Mouse (Mus musculus): ENCODE measurements around the gene Rad54l. TPM values are rescaled to one million over a fixed set of nuclear protein-coding genes. Genes with fewer than 3 reads are reported as not detected.

The Rad54l gene
- polyA plus RNA-seq, 1 experiment from 2014 or later = 47.0 TPM

GRCm38 (mm10) chr4:116157882-116158281 is 34.4 kb upstream of the Rad54l start:
- Histone ChIP-seq H3K4me1 (no peaks in the 10 kb centered on the region), H3K36me3 (peaks cover 81% of the 10 kb centered on the region), H3K9ac (no peak overlapping the region), H3K27me3 (no peaks in the 10 kb centered on the region), H3K9me3 (no peaks in the 10 kb centered on the region), H3K27ac (no peak overlapping the region), H3K4me2 (replicated peaks) (no peak overlapping the region), H3K4me3 (no peak overlapping the region)
- no peak for ATAC-seq (ENCODE audit: insufficient number of reproducible peaks, insufficient read depth, low FRiP score, low TSS enrichment)
- WGBS = 86% methylated on average over 2 of the region's 2 CpGs

- Histone ChIP-seq H3K9me3 (no peaks in the 10 kb centered on the region), H3K9ac (no peak overlapping the region), H3K4me2 (replicated peaks) (no peak overlapping the region), H3K4me1 (peaks cover 11% of the 10 kb centered on the region), H3K36me3 (peaks cover 59% of the 10 kb centered on the region), H3K4me3 (no peak overlapping the region), H3K27me3 (no peaks in the 10 kb centered on the region), H3K27ac (no peak overlapping the region)
- ATAC-seq (ENCODE audit: insufficient number of reproducible peaks, insufficient read depth, low FRiP score, low TSS enrichment) = no peak
- WGBS = 94% methylated on average over 15 of the region's 15 CpGs
These were observed 29.2 kb upstream of the Rad54l start for GRCm38 (mm10) chr4:116152702-116153101.

GRCm38 (mm10) chr4:116151238-116151637 is 27.7 kb upstream of the Rad54l start, which contains the start of gene Lurap1:
Gene Lurap1 (minus strand): TSS chr4:116151338.
- H3K4me2 ChIP-seq (replicated peaks) = peak within 1 kb of the TSS; percentile 76
- H3K27me3 ChIP-seq = no peaks in the 10 kb centered on the region
- peaks cover 45% of the 10 kb centered on the region for H3K36me3 ChIP-seq
- WGBS = 75% methylated on average over 6 of the region's 6 CpGs
- H3K4me1 ChIP-seq = peaks cover 11% of the 10 kb centered on the region
- no peaks in the 10 kb centered on the region for H3K9me3 ChIP-seq
- H3K27ac ChIP-seq = peak within 1 kb of the TSS; percentile 88
- H3K4me3 ChIP-seq = peak within 1 kb of the TSS; percentile 72
- H3K9ac ChIP-seq = peak within 1 kb of the TSS; percentile 89
- ATAC-seq (ENCODE audit: insufficient number of reproducible peaks, insufficient read depth, low FRiP score, low TSS enrichment) = no peak

- 25% methylated on average over 4 of the region's 4 CpGs for WGBS
- Histone ChIP-seq H3K27ac (peak overlapping the region; percentile 57; the same call in 1 of the 2 replicates), H3K4me2 (replicated peaks) (peak overlapping the region; percentile 76), H3K9me3 (no peaks in the 10 kb centered on the region), H3K27me3 (no peaks in the 10 kb centered on the region), H3K36me3 (peaks cover 41% of the 10 kb centered on the region), H3K4me3 (peak overlapping the region; percentile 72), H3K9ac (peak overlapping the region; percentile 89), H3K4me1 (peaks cover 11% of the 10 kb centered on the region)
- ATAC-seq (ENCODE audit: insufficient number of reproducible peaks, insufficient read depth, low FRiP score, low TSS enrichment) = no peak
These were observed 27.4 kb upstream of the Rad54l start for GRCm38 (mm10) chr4:116150862-116151221.

- Histone ChIP-seq H3K9me3 (no peaks in the 10 kb centered on the region), H3K4me1 (peaks cover 11% of the 10 kb centered on the region), H3K9ac (peak overlapping the region; percentile 89), H3K36me3 (peaks cover 36% of the 10 kb centered on the region), H3K27ac (peak overlapping the region; percentile 88), H3K4me3 (peak overlapping the region; percentile 72), H3K27me3 (no peaks in the 10 kb centered on the region), H3K4me2 (replicated peaks) (peak overlapping the region; percentile 76)
- WGBS = under 1% methylated on average over 73 of the region's 73 CpGs
- peak; percentile 83 for ATAC-seq (ENCODE audit: insufficient number of reproducible peaks, insufficient read depth, low FRiP score, low TSS enrichment)
These were observed 26.8 kb upstream of the Rad54l start for GRCm38 (mm10) chr4:116150156-116150861.

- Histone ChIP-seq H3K27me3 (no peaks in the 10 kb centered on the region), H3K4me3 (peak overlapping the region; percentile 72), H3K4me1 (peaks cover 12% of the 10 kb centered on the region), H3K36me3 (peaks cover 31% of the 10 kb centered on the region), H3K4me2 (replicated peaks) (peak overlapping the region; percentile 57), H3K9me3 (no peaks in the 10 kb centered on the region), H3K27ac (peak overlapping the region; percentile 88), H3K9ac (peak overlapping the region; percentile 89)
- WGBS = 14% methylated on average over 6 of the region's 6 CpGs
- no peak for ATAC-seq (ENCODE audit: insufficient number of reproducible peaks, insufficient read depth, low FRiP score, low TSS enrichment)
These were observed 26.3 kb upstream of the Rad54l start for GRCm38 (mm10) chr4:116149812-116150155.

- H3K4me1 ChIP-seq = peaks cover 11% of the 10 kb centered on the region; the same call in 1 of the 2 replicates
- no peaks in the 10 kb centered on the region for H3K36me3 ChIP-seq
- peak overlapping the region; percentile 71 for H3K4me3 ChIP-seq
- H3K4me2 ChIP-seq (replicated peaks) = peak overlapping the region; percentile 95
- H3K27me3 ChIP-seq = peaks cover 6% of the 10 kb centered on the region
- ATAC-seq (ENCODE audit: insufficient number of reproducible peaks, insufficient read depth, low FRiP score, low TSS enrichment) = 0 out of 2 replicates have a peak, but pooled peaks have one; percentile 48
- no peak overlapping the region for H3K27ac ChIP-seq
- under 1% methylated on average over 47 of the region's 47 CpGs for WGBS
- H3K9ac ChIP-seq = peak overlapping the region; percentile 71
- no peaks in the 10 kb centered on the region for H3K9me3 ChIP-seq
These were observed 20.6 kb upstream of the Rad54l start for GRCm38 (mm10) chr4:116143891-116144717.

GRCm38 (mm10) chr4:116143317-116143811 is 19.9 kb upstream of the Rad54l start:
- 0 out of 2 replicates have a peak, but pooled peaks have one; percentile 18 for ATAC-seq (ENCODE audit: insufficient number of reproducible peaks, insufficient read depth, low FRiP score, low TSS enrichment)
- no peak overlapping the region for H3K27ac ChIP-seq
- no peaks in the 10 kb centered on the region for H3K9me3 ChIP-seq
- peaks cover 11% of the 10 kb centered on the region; the same call in 1 of the 2 replicates for H3K4me1 ChIP-seq
- H3K9ac ChIP-seq = no peak overlapping the region
- H3K4me3 ChIP-seq = peak overlapping the region; percentile 71
- 10% methylated on average over 7 of the region's 7 CpGs for WGBS
- H3K36me3 ChIP-seq = no peaks in the 10 kb centered on the region
- H3K4me2 ChIP-seq (replicated peaks) = peak overlapping the region; percentile 95
- peaks cover 6% of the 10 kb centered on the region for H3K27me3 ChIP-seq

- Histone ChIP-seq H3K36me3 (no peaks in the 10 kb centered on the region), H3K9me3 (no peaks in the 10 kb centered on the region), H3K4me2 (replicated peaks) (no peak overlapping the region), H3K27ac (no peak overlapping the region), H3K9ac (no peak overlapping the region), H3K27me3 (peaks cover 6% of the 10 kb centered on the region), H3K4me3 (no peak overlapping the region), H3K4me1 (peaks cover 11% of the 10 kb centered on the region; the same call in 1 of the 2 replicates)
- no peak for ATAC-seq (ENCODE audit: insufficient number of reproducible peaks, insufficient read depth, low FRiP score, low TSS enrichment)
- 82% methylated on average over 7 of the region's 7 CpGs for WGBS
These were observed 18.8 kb upstream of the Rad54l start for GRCm38 (mm10) chr4:116142269-116142668.

GRCm38 (mm10) chr4:116141736-116142135 is 18.2 kb upstream of the Rad54l start:
- Histone ChIP-seq H3K27ac (no peak overlapping the region), H3K9ac (no peak overlapping the region)
- 75% methylated on average over 1 of the region's 1 CpGs for whole genome bisulfite sequencing

GRCm38 (mm10) chr4:116140801-116141574 is 17.5 kb upstream of the Rad54l start:
- H3K4me1 ChIP-seq = peaks cover 11% of the 10 kb centered on the region; the same call in 1 of the 2 replicates
- H3K36me3 ChIP-seq = no peaks in the 10 kb centered on the region
- H3K27ac ChIP-seq = no peak overlapping the region
- no peak overlapping the region for H3K4me2 ChIP-seq (replicated peaks)
- 81% methylated on average over 7 of the region's 7 CpGs for WGBS
- no peak for ATAC-seq (ENCODE audit: insufficient number of reproducible peaks, insufficient read depth, low FRiP score, low TSS enrichment)
- no peak overlapping the region for H3K4me3 ChIP-seq
- no peaks in the 10 kb centered on the region for H3K9me3 ChIP-seq
- H3K9ac ChIP-seq = no peak overlapping the region
- H3K27me3 ChIP-seq = peaks cover 6% of the 10 kb centered on the region

More at GRCm38 (mm10) chr4:116141736-116142135, 18.2 kb upstream of the Rad54l start:
- H3K4me1 ChIP-seq = peaks cover 11% of the 10 kb centered on the region; the same call in 1 of the 2 replicates
- H3K4me3 ChIP-seq = no peak overlapping the region
- H3K36me3 ChIP-seq = no peaks in the 10 kb centered on the region
- H3K9me3 ChIP-seq = no peaks in the 10 kb centered on the region
- no peak overlapping the region for H3K4me2 ChIP-seq (replicated peaks)
- no peak for ATAC-seq (ENCODE audit: insufficient number of reproducible peaks, insufficient read depth, low FRiP score, low TSS enrichment)
- H3K27me3 ChIP-seq = peaks cover 6% of the 10 kb centered on the region
